ENCODE assay signal across 18 mouse cellular contexts in the genomic region with DNA sequence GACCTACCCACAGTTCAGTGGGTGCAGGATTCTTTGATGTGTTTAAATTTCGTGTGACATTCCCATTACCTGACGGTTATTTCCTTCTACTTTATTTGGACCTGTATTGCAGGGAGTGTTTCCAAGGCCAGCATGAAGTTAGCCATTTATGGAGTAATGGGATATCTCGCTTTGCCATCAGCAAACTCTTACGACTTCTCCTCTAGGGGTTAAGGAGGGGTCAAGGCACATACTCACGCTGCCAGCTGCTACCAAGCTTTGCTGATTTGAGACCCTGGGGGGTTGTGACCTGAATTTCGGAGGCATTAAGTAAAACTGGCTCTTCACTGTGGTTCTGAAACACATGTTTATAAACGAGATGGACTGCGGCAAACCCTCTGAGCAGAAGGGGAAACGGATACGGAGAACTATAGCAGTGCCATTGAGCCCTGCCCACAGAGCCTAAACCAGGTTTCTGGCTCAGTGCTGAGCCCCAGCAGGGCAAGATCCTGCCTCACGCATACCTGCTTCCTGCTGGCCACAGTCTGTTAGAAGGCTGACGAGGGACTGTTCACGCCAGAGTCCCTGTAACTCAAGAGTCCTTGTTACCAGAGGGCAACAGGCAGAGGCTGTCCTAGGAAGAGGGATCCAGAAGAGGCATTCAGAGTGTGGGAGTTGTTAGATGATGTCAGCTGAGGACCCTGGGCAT. TPM values are rescaled to one million over a fixed set of nuclear protein-coding genes. Genes with fewer than 3 reads are reported as not detected.
DNase-seq lines count a peak whose midpoint lies in the region; ATAC-seq and TF ChIP-seq lines count a peak whose summit lies in the region.
"Had no signal": no experiment of that assay in that cellular context is flagged by ENCODE, and none has a peak within 500 bp of the region (broad histone marks: within the 10 kb centered on the region; RNA-seq: fewer than 3 reads in every experiment).

No protein-coding gene starts in this region.

- no peak for TF ChIP-seq POLR2A in cerebellum, adult 2 months (IDR thresholded peaks at IDR 0.05; ENCODE audit: borderline replicate concordance, insufficient read depth, low read length)

- H3K4me1 ChIP-seq in kidney, embryonic 16.5 days (ENCODE audit: insufficient read depth, low read length), result no peaks in the 10 kb centered on the region
- peaks cover 27% of the 10 kb centered on the region for H3K4me1 ChIP-seq in cerebellum, adult 2 months (ENCODE audit: control insufficient read depth, insufficient read depth, low read length)
- H3K4me1 ChIP-seq: embryonic facial prominence, embryonic 15.5 days; intestine, embryonic 15.5 days had no signal

- H3K4me3 ChIP-seq in kidney, embryonic 16.5 days (ENCODE audit: low read length), result no peak overlapping the region
- no peak overlapping the region for H3K4me3 ChIP-seq in cerebellum, adult 2 months (replicated peaks; ENCODE audit: insufficient read depth, low read depth, low read length)
- H3K4me3 ChIP-seq: embryonic facial prominence, embryonic 15.5 days; heart, embryonic 12.5 days; hindbrain, embryonic 15.5 days; intestine, embryonic 15.5 days; limb, embryonic 12.5 days; liver, embryonic 13.5 days had no signal

- no peak for DNase-seq in kidney, postnatal 4 days
- peak; percentile 59 to 75 for DNase-seq in cerebellum, adult 2 months
- DNase-seq in cerebellum, postnatal 14 days, result peak; percentile 65 to 73
- no peak for DNase-seq in heart, postnatal 4 days
- DNase-seq in gastrocnemius, postnatal 10 days, result no peak
- DNase-seq in adrenal gland, postnatal 10 days, result no peak
- DNase-seq: heart, postnatal 14 days; liver, embryonic 13.5 days; lung, embryonic 14.5 days; lung, postnatal 4 days; retina, postnatal 1 day had no signal

- ATAC-seq in kidney, embryonic 16.5 days (ENCODE audit: low FRiP score, low TSS enrichment), result peak; percentile 62; the same call in 1 of the 2 replicates
- ATAC-seq: intestine, embryonic 15.5 days had no signal

- peaks cover 19% of the 10 kb centered on the region for H3K36me3 ChIP-seq in kidney, embryonic 16.5 days (ENCODE audit: insufficient read depth, low read length)
- H3K36me3 ChIP-seq: hindbrain, embryonic 15.5 days; liver, embryonic 13.5 days had no signal

- no peaks in the 10 kb centered on the region for H3K27me3 ChIP-seq in kidney, embryonic 16.5 days (ENCODE audit: insufficient read depth, low read length)
- H3K27me3 ChIP-seq in cerebellum, adult 2 months (ENCODE audit: control insufficient read depth, insufficient read depth, low read length), result no peaks in the 10 kb centered on the region
- H3K27me3 ChIP-seq: embryonic facial prominence, embryonic 15.5 days; heart, embryonic 12.5 days; hindbrain, embryonic 15.5 days; intestine, embryonic 15.5 days; limb, embryonic 12.5 days; liver, embryonic 13.5 days had no signal

- no peak overlapping the region for H3K9ac ChIP-seq in kidney, embryonic 16.5 days (replicated peaks; ENCODE audit: low read length)
- H3K9ac ChIP-seq: embryonic facial prominence, embryonic 15.5 days; heart, embryonic 12.5 days; hindbrain, embryonic 15.5 days; intestine, embryonic 15.5 days; limb, embryonic 12.5 days; liver, embryonic 13.5 days; lung, embryonic 14.5 days had no signal

- 44% methylated on average over 13 of the region's 13 CpGs for WGBS in kidney, embryonic 16.5 days
- 29% methylated on average over 13 of the region's 13 CpGs for WGBS in cerebellum, adult 2 months

- TF ChIP-seq CTCF in cerebellum, adult 2 months (IDR thresholded peaks at IDR 0.05; ENCODE audit: borderline replicate concordance, insufficient read depth, low read depth, low read length), result no peak

- no peaks in the 10 kb centered on the region for H3K9me3 ChIP-seq in kidney, embryonic 16.5 days (ENCODE audit: low read length)
- H3K9me3 ChIP-seq: embryonic facial prominence, embryonic 15.5 days; heart, embryonic 12.5 days; hindbrain, embryonic 15.5 days; intestine, embryonic 15.5 days; limb, embryonic 12.5 days; liver, embryonic 13.5 days had no signal

- no peak overlapping the region for H3K4me2 ChIP-seq in kidney, embryonic 16.5 days (replicated peaks; ENCODE audit: low read depth, low read length)
- H3K4me2 ChIP-seq: embryonic facial prominence, embryonic 15.5 days; heart, embryonic 12.5 days; hindbrain, embryonic 15.5 days; intestine, embryonic 15.5 days; limb, embryonic 12.5 days; liver, embryonic 13.5 days; lung, embryonic 14.5 days had no signal

- peak overlapping the region; percentile 20; the same call in 1 of the 2 replicates for H3K27ac ChIP-seq in kidney, embryonic 16.5 days (ENCODE audit: low read length)
- H3K27ac ChIP-seq in cerebellum, adult 2 months (ENCODE audit: insufficient read depth, low read length), result no peak overlapping the region
- H3K27ac ChIP-seq: embryonic facial prominence, embryonic 15.5 days; hindbrain, embryonic 15.5 days; intestine, embryonic 15.5 days; limb, embryonic 12.5 days; liver, embryonic 13.5 days; stomach, postnatal 0 days had no signal

RNA-seq across cellular contexts. Expression of gene Evc2, which starts 51.7 kb away (rescaled TPM):
- 25.6 and 25.7 TPM in 2 replicates for polyA plus RNA-seq in kidney, embryonic 16.5 days (2015; fragmentation: Nextera tagmentation; extraction: Ambion mirVana)
- polyA plus RNA-seq in cerebellum, adult 2 months (2012; rRNA removed), result 4.9 and 5.0 TPM in 2 replicates
- total RNA-seq in heart, postnatal 4 days (2021), result 1 to 10 TPM; 6.5 to 8.1 TPM
- 10 to 100 TPM in 1 of 2 experiments, 1 to 10 TPM in 1; 9.5 to 13.3 TPM for total RNA-seq in gastrocnemius, postnatal 10 days (2021)
- 10 to 100 TPM; 10.9 to 15.3 TPM for total RNA-seq in adrenal gland, postnatal 10 days (2021)

RNA-seq across cellular contexts. Expression of gene Evc, which starts 53.3 kb away (rescaled TPM):
- polyA plus RNA-seq in kidney, embryonic 16.5 days (2015; fragmentation: Nextera tagmentation; extraction: Ambion mirVana), result 25.6 and 26.8 TPM in 2 replicates
- 7.7 and 10.1 TPM in 2 replicates for polyA plus RNA-seq in cerebellum, adult 2 months (2012; rRNA removed)
- 1 to 10 TPM; 7.0 to 7.4 TPM for total RNA-seq in heart, postnatal 4 days (2021)
- total RNA-seq in gastrocnemius, postnatal 10 days (2021), result 10 to 100 TPM; 24.6 to 27.4 TPM
- total RNA-seq in adrenal gland, postnatal 10 days (2021), result 10 to 100 TPM; 10.3 to 16.0 TPM

Comparison
In these comparisons a context has a peak if more than half of its experiments do, and no peak if none do; other contexts are left out.
1. DNase-seq: peak in cerebellum, adult 2 months (2 of 2) and cerebellum, postnatal 14 days (2 of 2); none in kidney, postnatal 4 days (0 of 2), heart, postnatal 4 days (single experiment), gastrocnemius, postnatal 10 days (single experiment) and adrenal gland, postnatal 10 days (single experiment).